Mouse (Mus musculus) megakaryocyte, embryonic 14.5 days (primary cell): ENCODE results near the gene Cspg4. TPM values are rescaled to one million over a fixed set of nuclear protein-coding genes. Genes with fewer than 3 reads are reported as not detected.

ENCODE experiments used
- H3K27me3 ChIP-seq: replicated peaks from 2 replicates; pipeline ENCODE3; 2012; ENCODE audit warnings: inconsistent platforms
- H3K36me3 ChIP-seq: replicated peaks from 2 replicates; pipeline ENCODE3; 2012; ENCODE audit warnings: low read length, inconsistent platforms, mixed read lengths
- H3K4me1 ChIP-seq: 2 replicates; pipeline ENCODE4 v1.6.1; 2012; ENCODE audit warnings: inconsistent platforms
- H3K4me3 ChIP-seq: replicated peaks from 2 replicates; pipeline ENCODE3; 2012; ENCODE audit warnings: moderate library complexity, mild to moderate bottlenecking, inconsistent platforms
- H3K9me3 ChIP-seq: 2 replicates; pipeline ENCODE4 v1.6.1; 2012; ENCODE audit warnings: inconsistent platforms
- FLI1 ChIP-seq: IDR thresholded peaks from 2 replicates; pipeline ENCODE4 v1.6.1; 2012; ENCODE audit warnings: low read length, inconsistent platforms, mixed read lengths
- GATA1 ChIP-seq: IDR thresholded peaks from 3 replicates; pipeline ENCODE4 v1.6.1; 2012; ENCODE audit warnings: mixed read lengths, low read length, inconsistent platforms, borderline replicate concordance
- polyA plus RNA-seq: library from polyadenylated mRNA; stranded (reverse); fragments of >175 nt; gene quantifications from 2 replicates; pipeline ENCODE4 v1.2.3, GENCODE M21; 2012; ENCODE audit warnings: low replicate concordance; ENCODE audit not compliant: insufficient read depth

Gene Cspg4
- polyA plus RNA-seq, 1 experiment, result 0.01 TPM

DNA sequence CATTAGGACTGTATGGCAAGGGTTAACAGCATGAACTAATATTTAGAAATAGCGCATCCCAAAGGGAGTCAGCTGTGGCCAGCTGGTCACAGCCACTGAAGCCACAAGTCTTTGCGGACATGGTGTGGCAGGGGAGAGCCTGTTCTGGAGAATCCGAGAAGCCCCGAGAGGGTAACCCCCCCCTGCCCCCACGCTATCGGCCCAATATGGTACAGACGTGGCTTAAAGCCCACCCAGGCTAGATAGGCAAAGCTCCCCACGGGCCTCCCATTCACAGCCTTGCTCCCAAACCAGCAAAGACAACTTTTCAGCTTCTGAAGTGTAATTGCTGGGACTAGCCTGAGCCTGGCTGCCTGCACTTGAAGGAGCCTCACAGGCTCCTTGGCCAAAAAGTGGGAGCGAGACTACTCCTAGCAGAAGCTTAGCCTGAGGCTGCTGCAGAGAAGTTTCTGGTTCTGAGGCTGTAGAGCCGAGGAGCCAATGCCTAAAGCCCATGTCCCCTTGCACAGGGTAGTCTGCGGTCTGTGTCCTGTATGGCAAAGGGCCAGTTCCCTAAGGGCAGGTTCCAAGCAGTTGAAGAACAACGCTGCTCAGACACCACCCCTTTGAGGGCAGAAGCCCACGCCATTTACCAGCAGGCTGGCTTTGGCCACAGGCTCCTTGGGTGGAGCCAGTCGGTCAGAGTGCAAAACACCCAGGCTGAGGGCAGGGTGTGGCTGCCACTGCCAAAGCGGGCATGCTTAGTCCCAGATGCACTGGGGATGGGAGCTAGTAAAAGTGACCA is 4.2 kb upstream of the Cspg4 start:
- TF ChIP-seq FLI1, result no peak
- no peak for TF ChIP-seq GATA1

DNA sequence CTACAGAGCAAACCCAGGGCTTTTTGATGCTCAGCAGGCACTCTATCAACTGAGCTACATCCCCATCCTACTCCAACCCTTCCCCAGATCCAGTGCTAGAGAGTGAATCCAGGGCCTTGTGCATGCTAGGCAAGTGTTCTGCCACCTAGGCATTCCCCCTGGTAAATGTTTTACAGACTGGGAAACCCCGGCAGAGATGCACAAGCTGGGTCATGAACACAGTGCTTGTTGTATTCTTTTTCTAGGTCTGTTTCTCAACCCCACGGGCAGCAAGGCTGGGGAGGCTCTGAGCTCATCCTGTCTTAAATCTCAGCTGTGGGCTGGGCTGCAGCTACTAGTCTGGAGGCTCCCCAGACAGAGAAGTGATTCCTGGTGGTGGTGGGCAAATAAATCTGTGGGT is 2.0 kb upstream of the Cspg4 start:
- no peaks in the 10 kb centered on the region for H3K36me3 ChIP-seq
- no peak for TF ChIP-seq FLI1
- no peak for TF ChIP-seq GATA1
- H3K9me3 ChIP-seq, result no peaks in the 10 kb centered on the region
- H3K4me1 ChIP-seq, result no peaks in the 10 kb centered on the region
- peaks cover 83% of the 10 kb centered on the region for H3K27me3 ChIP-seq
- no peak overlapping the region for H3K4me3 ChIP-seq

More for the DNA sequence above, 4.2 kb upstream of the Cspg4 start:
- Histone ChIP-seq H3K36me3 (no peaks in the 10 kb centered on the region), H3K4me3 (no peak overlapping the region), H3K4me1 (no peaks in the 10 kb centered on the region), H3K27me3 (peaks cover 72% of the 10 kb centered on the region), H3K9me3 (no peaks in the 10 kb centered on the region)

DNA sequence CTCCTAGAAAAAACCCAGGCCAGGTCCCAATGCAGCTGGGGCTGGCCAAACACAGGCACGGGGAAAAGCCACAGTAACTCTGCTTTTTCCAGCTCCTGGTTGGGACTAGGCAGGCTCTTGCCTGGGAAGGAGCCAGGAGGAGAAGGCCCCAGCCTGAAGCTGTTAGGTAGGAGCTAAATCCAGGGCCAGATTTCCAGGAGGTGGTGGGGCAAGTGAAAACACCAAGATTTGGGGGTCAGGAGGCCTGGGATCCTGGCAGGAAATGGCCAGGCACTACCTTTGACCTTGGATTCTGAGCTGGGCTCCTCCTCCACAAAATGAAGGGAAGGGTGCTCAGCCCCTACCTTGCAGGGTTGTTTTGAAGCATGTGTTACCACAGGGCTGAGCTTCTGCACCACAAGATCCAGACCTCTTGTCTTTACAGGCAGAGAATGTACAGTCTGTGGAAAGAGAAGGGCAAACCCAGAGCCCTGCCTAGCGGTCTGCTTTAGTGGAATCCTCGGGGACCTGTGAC is 560 bp upstream of the Cspg4 start, which contains the start of gene Odf3l1:
Odf3l1 (minus strand) TSS at position 464 of the 514 bp plus-strand sequence.
- Histone ChIP-seq H3K36me3 (no peaks in the 10 kb centered on the region), H3K9me3 (no peaks in the 10 kb centered on the region), H3K4me1 (no peaks in the 10 kb centered on the region), H3K27me3 (peaks cover 88% of the 10 kb centered on the region), H3K4me3 (no peak within 1 kb of the TSS)
- TF ChIP-seq GATA1, result no peak
- no peak for TF ChIP-seq FLI1

DNA sequence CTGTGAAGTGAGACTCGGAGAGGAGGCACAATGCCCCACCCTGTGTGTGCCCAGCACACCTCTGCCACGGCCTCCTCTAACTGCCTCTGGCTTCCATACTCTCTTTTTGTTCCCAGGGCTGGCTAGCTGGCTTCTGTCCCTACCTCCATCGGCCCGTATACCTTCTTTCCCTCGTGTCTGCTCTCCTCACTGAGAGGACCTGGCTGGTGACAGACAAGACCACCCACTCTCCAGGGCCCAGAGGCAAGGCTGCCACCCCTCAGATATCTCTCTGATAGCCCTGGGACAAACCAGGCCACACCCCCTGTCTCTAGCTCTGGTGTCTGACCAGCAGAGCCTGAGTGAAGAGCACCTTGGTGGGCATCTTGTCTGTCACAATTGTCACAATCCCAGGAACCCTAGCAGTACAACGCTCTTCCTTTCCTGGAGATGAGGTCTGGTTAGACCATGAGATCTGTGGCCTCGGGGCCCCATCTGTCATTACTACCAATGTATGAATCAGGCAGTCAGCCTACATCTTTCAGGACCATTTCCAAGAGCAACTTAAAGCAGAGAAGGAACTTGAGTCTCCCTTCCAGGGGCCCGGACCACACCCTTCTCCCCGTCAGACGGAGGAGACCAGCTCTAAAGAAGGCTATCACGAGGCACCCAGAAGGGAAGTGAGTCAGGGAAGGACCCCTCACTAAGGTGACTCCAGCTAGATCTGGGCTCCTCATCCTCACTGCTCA is 1.0 kb downstream of the Cspg4 start:
- TF ChIP-seq GATA1 (no peak), FLI1 (no peak)
- Histone ChIP-seq H3K4me1 (peaks cover 2% of the 10 kb centered on the region), H3K4me3 (no peak overlapping the region), H3K27me3 (peaks cover 90% of the 10 kb centered on the region), H3K9me3 (no peaks in the 10 kb centered on the region), H3K36me3 (no peaks in the 10 kb centered on the region)

DNA sequence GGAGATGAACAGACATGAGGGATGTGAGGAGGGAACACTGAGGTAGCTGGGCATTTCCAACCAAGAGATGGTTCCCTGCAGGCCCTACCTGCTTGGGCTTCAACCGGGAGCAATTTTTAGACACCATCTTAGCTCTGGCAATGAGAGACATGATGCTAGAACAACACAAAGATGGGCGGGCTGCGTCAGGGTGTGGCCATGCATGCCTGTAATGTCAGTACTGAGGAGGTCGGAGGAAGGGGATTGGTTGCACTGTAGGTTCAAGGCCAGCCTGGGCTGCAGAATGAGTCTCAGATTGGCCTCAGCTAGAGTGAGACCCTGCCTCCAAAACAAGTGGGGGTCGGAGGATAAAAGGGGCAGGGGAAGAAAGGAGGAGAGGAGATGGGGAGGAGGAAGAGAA is 1.6 kb downstream of the Cspg4 start:
- Histone ChIP-seq H3K4me1 (peaks cover 6% of the 10 kb centered on the region), H3K9me3 (no peaks in the 10 kb centered on the region), H3K36me3 (no peaks in the 10 kb centered on the region), H3K27me3 (peaks cover 92% of the 10 kb centered on the region), H3K4me3 (no peak overlapping the region)
- no peak for TF ChIP-seq GATA1
- no peak for TF ChIP-seq FLI1

DNA sequence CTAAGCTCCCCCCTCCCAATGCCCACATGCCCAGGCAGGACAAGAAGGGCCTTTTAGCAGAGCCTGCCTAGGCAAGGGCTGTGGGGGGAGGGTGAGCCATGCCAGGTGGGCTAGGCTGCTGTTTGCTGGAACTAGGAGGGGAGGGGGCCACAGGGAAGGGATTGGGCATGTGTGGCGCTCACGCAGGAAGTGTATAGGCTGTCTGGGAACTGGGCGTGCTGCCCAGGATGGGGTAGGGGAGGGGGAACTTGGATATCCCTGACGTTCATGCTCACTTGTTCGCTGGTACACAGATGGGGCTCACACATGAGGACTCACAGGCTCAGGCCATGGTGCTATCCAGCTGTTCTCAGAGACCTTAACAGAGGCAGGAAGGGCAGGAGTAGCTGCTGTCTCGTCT is 3.5 kb downstream of the Cspg4 start:
- TF ChIP-seq FLI1, result no peak
- no peak for TF ChIP-seq GATA1
- no peaks in the 10 kb centered on the region for H3K36me3 ChIP-seq
- no peak overlapping the region for H3K4me3 ChIP-seq
- H3K27me3 ChIP-seq, result peaks cover 98% of the 10 kb centered on the region
- no peaks in the 10 kb centered on the region for H3K9me3 ChIP-seq
- peaks cover 6% of the 10 kb centered on the region for H3K4me1 ChIP-seq

DNA sequence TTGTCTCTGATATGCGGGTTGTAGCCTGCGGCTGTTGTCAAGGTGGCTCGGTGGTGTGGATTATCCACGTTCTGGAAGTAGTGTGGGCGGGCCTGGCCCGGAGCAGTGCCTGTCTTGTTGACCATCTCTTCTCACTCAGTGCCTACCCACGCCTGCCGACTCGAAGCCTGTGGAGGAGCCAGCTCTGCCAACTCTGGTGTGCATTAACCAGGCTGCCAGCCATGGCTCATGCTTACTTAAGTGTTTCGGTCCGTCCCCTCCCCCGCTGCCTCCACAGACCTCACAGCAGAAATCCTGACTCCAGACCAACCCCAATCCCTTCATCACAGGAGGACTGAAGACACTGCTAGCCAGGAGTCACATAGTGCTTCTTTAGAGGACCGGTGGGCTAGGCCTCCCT is 4.7 kb downstream of the Cspg4 start:
- Histone ChIP-seq H3K9me3 (no peaks in the 10 kb centered on the region), H3K27me3 (peaks cover 98% of the 10 kb centered on the region), H3K4me1 (peaks cover 6% of the 10 kb centered on the region)

DNA sequence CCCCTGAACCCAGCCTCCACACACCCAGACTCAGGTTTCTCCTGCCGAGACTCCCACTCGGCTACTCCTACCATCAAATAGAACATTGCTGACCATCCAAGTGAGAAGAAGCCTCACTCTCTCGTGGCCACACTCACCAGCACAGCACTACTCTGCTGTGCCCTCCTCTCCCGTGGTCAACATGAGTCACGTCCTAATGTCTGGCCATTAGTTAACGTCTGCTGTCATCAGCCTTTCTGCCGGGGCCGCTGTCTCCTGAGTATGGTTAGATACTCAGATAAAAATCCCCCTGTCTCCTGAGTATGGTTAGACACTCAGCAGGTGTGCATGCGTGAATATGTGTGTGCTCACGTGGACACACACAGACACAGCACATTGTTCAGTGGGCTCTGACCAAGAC is 5.9 kb downstream of the Cspg4 start:
- Histone ChIP-seq H3K9me3 (0 out of 2 replicates have a peak, but pooled peaks cover 4% of the 10 kb centered on the region), H3K4me1 (peaks cover 6% of the 10 kb centered on the region), H3K4me3 (no peak overlapping the region), H3K27me3 (peaks cover 97% of the 10 kb centered on the region), H3K36me3 (no peaks in the 10 kb centered on the region)
- TF ChIP-seq FLI1, result no peak
- TF ChIP-seq GATA1, result no peak

More for the DNA sequence above, 4.7 kb downstream of the Cspg4 start:
- Histone ChIP-seq H3K4me3 (no peak overlapping the region), H3K36me3 (no peaks in the 10 kb centered on the region)
- TF ChIP-seq FLI1 (no peak), GATA1 (no peak)

DNA sequence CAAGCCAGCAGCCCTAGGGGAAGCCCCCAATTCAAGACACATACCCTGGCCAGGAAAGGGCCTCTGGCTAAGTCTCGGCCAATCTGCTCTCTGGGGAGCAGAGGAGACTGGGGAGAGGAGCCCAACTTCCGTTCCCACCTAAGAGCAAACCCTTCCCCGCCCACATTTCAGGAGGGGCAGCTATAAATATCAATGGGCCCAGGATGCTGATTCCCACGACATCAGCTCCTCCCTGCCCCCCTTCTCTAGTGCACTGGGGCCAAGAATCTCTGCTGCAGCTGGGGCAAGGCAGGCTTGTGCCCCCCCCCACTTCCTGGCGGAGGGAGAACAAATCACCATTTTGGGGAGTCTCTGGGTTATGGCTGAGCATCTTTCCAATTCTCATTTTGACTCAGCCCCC is 6.4 kb downstream of the Cspg4 start:
- Histone ChIP-seq H3K4me3 (no peak overlapping the region), H3K4me1 (peaks cover 6% of the 10 kb centered on the region), H3K9me3 (0 out of 2 replicates have a peak, but pooled peaks cover 4% of the 10 kb centered on the region), H3K36me3 (no peaks in the 10 kb centered on the region), H3K27me3 (peaks cover 97% of the 10 kb centered on the region)
- TF ChIP-seq FLI1, result no peak
- no peak for TF ChIP-seq GATA1
